Mouse (Mus musculus): Measurements from ENCODE around the gene Col4a2.

DNA sequence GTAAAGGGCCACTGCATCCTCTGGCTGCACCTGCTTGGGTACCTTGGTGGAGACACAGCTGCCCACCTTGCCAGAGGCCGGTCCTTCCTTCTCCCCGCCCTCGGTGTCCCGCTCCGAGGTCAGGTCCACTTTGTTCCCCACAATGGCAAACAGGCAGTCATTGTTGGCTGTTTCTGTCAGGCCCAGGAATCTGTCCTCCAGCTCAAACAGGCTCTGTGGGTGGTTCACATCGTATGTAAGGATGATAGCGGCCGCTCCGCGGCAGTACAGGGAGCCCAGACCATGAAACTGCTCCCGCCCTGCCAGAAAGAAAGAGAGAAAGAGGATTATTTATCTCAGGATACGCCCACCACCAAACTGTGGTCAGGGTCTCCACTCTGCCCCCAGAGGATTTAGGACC, 141.6 kb downstream of the Col4a2 start:
- TF ChIP-seq CTCF (IDR thresholded peaks at IDR 0.05; ENCODE audit: control insufficient read depth, insufficient read depth, insufficient replicate concordance, low read depth, low read length) (no peak), POLR2A (IDR thresholded peaks at IDR 0.05; ENCODE audit: control insufficient read depth, low read depth, low read length) (no peak)
